Mouse (Mus musculus) intestine, embryonic 16.5 days (tissue): ENCODE data around the gene H2afj. TPM values are rescaled to one million over a fixed set of nuclear protein-coding genes. Genes with fewer than 3 reads are reported as not detected.

ENCODE experiments used
- ATAC-seq: fragments of 200-750 bp; cut with Nextera tagmentation; 2 replicates; pipeline ENCODE4 v1.8.0; 2017; ENCODE audit warnings: moderate TSS enrichment, moderate library complexity
- H3K27ac ChIP-seq: fragments of 300-500 bp; sonication (generic); 2 replicates; pipeline ENCODE4 v1.5.1; 2014; ENCODE audit warnings: mild to moderate bottlenecking, low read length
- H3K27me3 ChIP-seq: fragments of 300-500 bp; sonication (generic); replicated peaks from 2 replicates; pipeline ENCODE4 v1.6.1; 2014; ENCODE audit warnings: low read length, control low read depth, mixed read lengths; ENCODE audit not compliant: control insufficient read depth, insufficient read depth
- H3K36me3 ChIP-seq: fragments of 300-500 bp; sonication (generic); 2 replicates; pipeline ENCODE4 v1.6.1; 2014; ENCODE audit warnings: low read length, control low read depth; ENCODE audit not compliant: control insufficient read depth, insufficient read depth
- H3K4me1 ChIP-seq: fragments of 300-500 bp; sonication (generic); 2 replicates; pipeline ENCODE4 v1.6.1; 2014; ENCODE audit warnings: low read length, control low read depth, mixed read lengths; ENCODE audit not compliant: control insufficient read depth, insufficient read depth
- H3K4me2 ChIP-seq: fragments of 300-500 bp; sonication (generic); 2 replicates; pipeline ENCODE4 v1.6.1; 2014; ENCODE audit warnings: low read depth, low read length, control low read depth
- H3K4me3 ChIP-seq: fragments of 300-500 bp; sonication (generic); 2 replicates; pipeline ENCODE4 v1.5.1; 2014; ENCODE audit warnings: mild to moderate bottlenecking, low read length
- H3K9ac ChIP-seq: fragments of 300-500 bp; sonication (generic); 2 replicates; pipeline ENCODE4 v1.6.1; 2014; ENCODE audit warnings: low read depth, low read length
- H3K9me3 ChIP-seq: fragments of 300-500 bp; sonication (generic); 2 replicates; pipeline ENCODE4 v1.6.1; 2016; ENCODE audit warnings: low read length, control low read depth; ENCODE audit not compliant: control insufficient read depth
- WGBS: fragments of 180-500 bp; shearing (Covaris S2); extraction: QIAGEN DNeasy Blood & Tissue Kit; methylation state at CpG from one replicate; pipeline ENCODE4 v1.1.7; 2014; 5-methylcytosine and 5-hydroxymethylcytosine counted together
- polyA plus RNA-seq: library from polyadenylated mRNA; unstranded; fragments of >200 nt; fragmentation: Nextera tagmentation; extraction: Ambion mirVana; gene quantifications from 2 replicates; pipeline ENCODE4 v1.2.1, GENCODE M21; 2015

The H2afj gene
- polyA plus RNA-seq: 217 and 222 TPM in 2 replicates

DNA sequence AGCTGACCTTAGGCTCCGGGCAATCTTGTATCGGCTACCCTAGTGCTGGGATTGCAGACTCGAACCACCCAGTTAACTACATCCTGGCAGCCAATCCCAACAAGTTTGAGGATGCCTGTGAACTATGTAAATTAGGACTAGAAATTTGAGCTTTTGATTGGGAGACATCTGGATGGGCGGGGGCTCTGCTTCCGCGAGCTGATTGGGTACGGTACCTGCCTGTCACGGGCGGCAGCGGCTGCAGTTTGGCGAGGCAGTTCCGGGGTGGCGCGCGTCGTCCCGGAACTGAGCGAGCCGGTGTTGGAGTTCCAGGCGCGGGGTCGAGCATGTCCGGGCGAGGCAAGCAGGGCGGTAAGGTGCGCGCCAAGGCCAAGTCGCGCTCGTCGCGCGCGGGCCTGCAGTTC is at the start of gene H2afj:
Gene H2afj, plus strand, starts transcription at position 231 of the 404 bp plus-strand sequence.
- under 1% methylated on average over 34 of the region's 34 CpGs for WGBS
- ATAC-seq: peak; percentile 82

DNA sequence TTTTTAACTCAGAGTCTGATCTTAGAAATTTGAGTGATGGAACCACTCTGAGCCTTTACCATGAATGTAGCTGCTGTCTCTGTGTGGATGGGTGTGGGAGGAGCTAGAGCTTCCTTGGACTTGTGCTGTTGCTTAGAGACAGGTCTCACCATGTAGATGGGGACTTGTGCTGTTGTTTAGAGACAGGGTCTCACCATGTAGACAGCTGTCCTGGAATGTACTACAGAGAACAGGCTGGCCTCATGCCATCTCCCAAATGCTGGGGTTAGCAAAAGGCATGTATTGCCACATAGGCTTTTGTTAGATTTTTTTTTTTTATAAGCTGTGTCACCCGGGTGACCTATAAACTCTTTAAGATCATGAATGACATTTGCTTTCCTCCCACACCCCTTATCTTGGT is 44.1 kb upstream of the H2afj start:
- Histone ChIP-seq H3K4me1 (peaks cover 10% of the 10 kb centered on the region), H3K27me3 (no peaks in the 10 kb centered on the region), H3K4me2 (no peak overlapping the region), H3K27ac (no peak overlapping the region; the same call in 1 of the 2 replicates), H3K9me3 (no peaks in the 10 kb centered on the region), H3K9ac (no peak overlapping the region), H3K4me3 (no peak overlapping the region), H3K36me3 (0 out of 2 replicates have a peak, but pooled peaks cover 2% of the 10 kb centered on the region)
- ATAC-seq: no peak
- 50% methylated on average over 1 of the region's 1 CpGs for WGBS

More for the DNA sequence above, at the start of gene H2afj:
- Histone ChIP-seq H3K9ac (peak within 1 kb of the TSS; percentile 84), H3K4me2 (peak within 1 kb of the TSS; percentile 87), H3K4me3 (peak within 1 kb of the TSS; percentile 86), H3K36me3 (peaks cover 8% of the 10 kb centered on the region), H3K27me3 (no peaks in the 10 kb centered on the region), H3K27ac (peak within 1 kb of the TSS; percentile 96), H3K4me1 (peaks cover 28% of the 10 kb centered on the region), H3K9me3 (no peaks in the 10 kb centered on the region)

DNA sequence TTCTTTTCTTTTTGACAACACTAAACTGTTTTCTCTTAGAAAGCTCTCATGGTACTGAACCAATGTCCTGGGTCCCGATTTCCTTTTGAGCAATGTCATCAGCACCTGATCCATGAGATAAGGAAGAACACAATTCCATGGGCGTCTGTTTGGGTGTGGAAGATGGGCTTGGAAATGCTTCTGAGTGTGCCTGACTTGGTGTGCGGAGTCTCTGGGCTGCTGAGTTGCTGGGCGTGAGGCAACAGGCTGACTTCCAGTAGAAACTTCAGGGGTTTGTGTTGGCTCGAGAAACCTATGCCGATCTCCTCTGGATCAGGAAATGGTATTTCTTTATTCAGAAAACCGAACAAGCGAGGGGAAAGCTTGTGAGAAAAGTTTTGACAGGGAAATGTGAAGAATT is 38.9 kb upstream of the H2afj start:
- Histone ChIP-seq H3K9ac (no peak overlapping the region), H3K27ac (no peak overlapping the region), H3K36me3 (0 out of 2 replicates have a peak, but pooled peaks cover 2% of the 10 kb centered on the region), H3K4me2 (no peak overlapping the region), H3K27me3 (no peaks in the 10 kb centered on the region), H3K4me3 (no peak overlapping the region), H3K9me3 (no peaks in the 10 kb centered on the region), H3K4me1 (peaks cover 11% of the 10 kb centered on the region)
- no peak for ATAC-seq
- WGBS: 85% methylated on average over 8 of the region's 8 CpGs

DNA sequence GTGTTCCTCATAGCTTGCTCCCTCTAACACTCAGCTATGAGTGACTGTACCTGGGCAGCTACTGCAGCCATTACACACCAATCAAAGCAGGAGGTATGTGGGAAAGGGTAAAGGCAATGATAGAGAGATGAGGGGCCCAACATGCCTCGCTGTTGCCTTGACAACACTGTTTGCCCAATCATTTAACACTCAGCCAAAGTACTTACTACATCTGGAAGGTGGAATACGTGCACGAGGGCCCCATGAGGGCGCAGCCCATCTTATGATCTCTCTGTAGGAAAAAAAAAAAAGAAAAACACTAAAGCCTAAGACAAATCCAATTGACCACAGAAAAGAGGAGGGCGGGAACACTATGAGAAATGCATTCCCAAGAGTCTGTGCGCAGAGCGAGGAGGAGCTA is 38.2 kb upstream of the H2afj start:
- no peak overlapping the region for H3K4me3 ChIP-seq
- peak; percentile 93 for ATAC-seq
- no peaks in the 10 kb centered on the region for H3K9me3 ChIP-seq
- no peak overlapping the region for H3K4me2 ChIP-seq
- 70% methylated on average over 7 of the region's 7 CpGs for WGBS
- H3K4me1 ChIP-seq: peaks cover 5% of the 10 kb centered on the region; the same call in 1 of the 2 replicates
- no peaks in the 10 kb centered on the region for H3K27me3 ChIP-seq
- H3K27ac ChIP-seq: no peak overlapping the region
- no peak overlapping the region for H3K9ac ChIP-seq
- 0 out of 2 replicates have a peak, but pooled peaks cover 2% of the 10 kb centered on the region for H3K36me3 ChIP-seq

DNA sequence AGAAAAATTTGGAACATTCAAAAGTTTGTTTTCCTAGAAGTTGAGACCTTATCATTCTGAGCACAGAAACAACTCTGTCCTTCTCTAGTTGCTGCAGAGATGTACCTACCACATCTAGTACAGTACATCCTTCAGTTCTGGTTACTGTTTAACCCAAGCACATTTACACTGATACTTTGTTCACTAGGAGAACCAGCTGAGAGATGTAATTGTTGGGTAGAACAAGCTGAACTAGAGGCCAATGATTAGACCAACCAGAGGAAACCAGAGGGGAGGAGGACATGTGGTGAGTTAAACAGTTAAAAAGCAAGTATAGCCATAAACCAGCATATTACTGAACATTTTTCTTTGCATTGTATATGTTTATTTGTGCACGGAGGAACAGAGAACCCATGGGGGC is 31.7 kb upstream of the H2afj start:
- Histone ChIP-seq H3K9ac (no peak overlapping the region), H3K27ac (no peak overlapping the region), H3K36me3 (no peaks in the 10 kb centered on the region), H3K4me2 (no peak overlapping the region), H3K27me3 (no peaks in the 10 kb centered on the region), H3K4me3 (no peak overlapping the region), H3K4me1 (0 out of 2 replicates have a peak, but pooled peaks cover 8% of the 10 kb centered on the region), H3K9me3 (no peaks in the 10 kb centered on the region)
- ATAC-seq: peak; percentile 71
- WGBS: 41% methylated on average over 1 of the region's 1 CpGs

DNA sequence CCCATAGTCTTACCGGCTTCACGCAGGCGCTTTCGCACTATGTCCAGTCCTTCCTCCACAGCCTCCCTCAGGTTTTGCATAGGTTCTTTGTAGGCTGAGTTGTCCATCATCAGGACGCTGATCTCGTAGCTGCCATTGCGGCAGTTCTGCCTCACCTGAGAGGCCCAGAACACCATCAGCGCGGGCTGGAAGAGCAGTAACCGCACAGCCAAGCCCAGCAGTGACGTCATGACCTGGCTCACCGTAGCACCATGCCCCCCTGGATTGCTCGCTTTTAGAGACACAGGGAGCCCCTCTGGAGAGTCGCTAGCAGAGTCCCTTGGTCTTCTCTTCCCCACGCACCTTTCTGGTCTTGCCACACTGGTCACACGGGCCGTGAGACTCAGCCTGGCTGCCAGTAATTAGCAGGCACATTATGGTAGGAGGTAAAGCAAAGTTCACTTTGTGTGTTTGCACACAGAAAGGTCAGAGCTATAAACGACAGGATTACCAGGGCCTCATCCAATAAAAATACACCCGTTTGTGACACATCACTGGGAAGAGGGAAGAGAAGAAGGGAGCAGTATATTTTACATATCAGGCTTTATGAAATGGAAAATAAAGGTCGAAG is 26.6 kb upstream of the H2afj start, which contains the start of gene Gucy2c:
Gene Gucy2c, minus strand, starts transcription at position 389 of the 610 bp plus-strand sequence.
- peak within 1 kb of the TSS; percentile 94 for H3K27ac ChIP-seq
- H3K4me2 ChIP-seq: peak within 1 kb of the TSS; percentile 44
- H3K9me3 ChIP-seq: no peaks in the 10 kb centered on the region
- H3K27me3 ChIP-seq: no peaks in the 10 kb centered on the region
- H3K4me3 ChIP-seq: peak within 1 kb of the TSS; percentile 54
- ATAC-seq: peak; percentile 93
- 0 out of 2 replicates have a peak, but pooled peaks cover 4% of the 10 kb centered on the region for H3K4me1 ChIP-seq
- H3K9ac ChIP-seq: peak within 1 kb of the TSS; percentile 69
- WGBS: 52% methylated on average over 20 of the region's 20 CpGs
- H3K36me3 ChIP-seq: no peaks in the 10 kb centered on the region

DNA sequence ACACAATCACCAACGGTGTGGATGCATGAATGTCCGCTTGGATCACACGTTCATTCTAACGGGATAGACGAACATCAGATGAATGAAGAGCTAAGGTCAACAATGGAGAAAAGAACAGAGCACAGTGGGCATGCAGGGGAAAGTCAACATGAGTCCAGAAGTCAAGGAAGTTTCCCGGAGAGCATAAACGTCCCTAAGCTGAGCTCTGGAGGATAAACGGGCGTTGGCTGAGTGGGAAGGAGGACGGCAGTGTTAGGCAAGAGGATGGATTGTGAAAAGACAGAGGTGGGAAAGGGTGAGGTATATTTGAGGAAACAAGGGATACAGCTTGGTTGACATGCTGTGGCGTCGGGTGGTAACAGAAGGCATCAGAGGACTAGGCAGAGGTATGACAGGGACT is 25.9 kb upstream of the H2afj start:
- peak overlapping the region; percentile 44 for H3K4me2 ChIP-seq

DNA sequence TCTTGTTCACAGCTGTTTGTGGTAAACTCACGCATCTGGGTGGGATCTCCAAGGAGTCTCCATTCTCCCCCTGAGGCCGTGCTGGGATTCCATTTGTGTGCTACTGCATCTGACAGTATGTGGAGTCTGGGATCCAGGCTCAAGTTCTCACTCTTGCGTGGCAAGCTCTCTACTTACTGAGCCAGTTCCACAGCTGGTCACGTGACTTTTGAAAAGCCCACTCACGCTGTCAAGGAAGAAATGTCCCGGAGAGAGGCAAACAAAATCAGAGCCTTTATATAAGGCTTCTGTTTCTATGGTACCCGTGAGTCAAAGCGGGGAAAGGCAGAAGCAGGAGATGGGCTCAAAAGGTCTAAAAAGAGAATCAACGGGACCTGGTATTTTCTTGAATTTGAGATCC is 25.3 kb upstream of the H2afj start:
- Histone ChIP-seq H3K4me3 (no peak overlapping the region), H3K4me2 (peak overlapping the region; percentile 44), H3K27me3 (no peaks in the 10 kb centered on the region), H3K4me1 (0 out of 2 replicates have a peak, but pooled peaks cover 4% of the 10 kb centered on the region), H3K27ac (peak overlapping the region; percentile 85), H3K9me3 (no peaks in the 10 kb centered on the region), H3K36me3 (no peaks in the 10 kb centered on the region), H3K9ac (no peak overlapping the region)
- WGBS: 68% methylated on average over 9 of the region's 9 CpGs
- ATAC-seq: no peak

More for the DNA sequence above, 25.9 kb upstream of the H2afj start:
- Histone ChIP-seq H3K4me3 (peak overlapping the region; percentile 54), H3K36me3 (no peaks in the 10 kb centered on the region), H3K9ac (no peak overlapping the region), H3K27me3 (no peaks in the 10 kb centered on the region), H3K27ac (peak overlapping the region; percentile 85), H3K4me1 (0 out of 2 replicates have a peak, but pooled peaks cover 4% of the 10 kb centered on the region), H3K9me3 (no peaks in the 10 kb centered on the region)
- peak; percentile 66 for ATAC-seq
- WGBS: 63% methylated on average over 12 of the region's 12 CpGs

DNA sequence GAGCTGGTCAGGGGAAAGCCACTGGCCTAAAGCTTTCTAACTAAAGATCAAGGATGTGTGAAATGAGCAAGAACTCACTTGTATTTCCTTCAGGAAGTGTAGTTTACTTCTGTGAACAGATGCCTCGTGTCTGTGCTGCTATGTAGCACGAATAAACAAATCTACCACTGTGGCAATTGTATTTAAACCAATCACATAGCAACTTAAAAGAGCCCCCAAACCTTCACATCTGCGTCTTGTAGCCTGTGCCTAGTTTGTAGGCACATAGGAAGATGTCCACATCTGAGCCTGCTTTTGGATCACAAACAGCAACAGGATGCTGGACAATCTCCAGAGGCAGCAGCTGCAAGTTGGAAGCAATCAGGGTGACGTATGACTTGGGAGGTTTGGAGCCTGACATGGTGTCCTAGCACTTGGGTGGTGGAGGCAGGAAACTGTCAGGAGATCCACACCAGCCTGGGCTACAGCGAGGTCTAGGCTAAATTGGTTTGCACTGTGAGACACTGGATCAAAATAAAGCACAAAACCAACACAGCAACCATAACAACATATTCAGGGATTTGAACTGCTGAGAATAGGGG is 18.6 kb upstream of the H2afj start:
- no peaks in the 10 kb centered on the region for H3K27me3 ChIP-seq
- no peak overlapping the region for H3K4me3 ChIP-seq
- H3K27ac ChIP-seq: peak overlapping the region; percentile 69
- ATAC-seq: peak; percentile 76
- H3K9ac ChIP-seq: no peak overlapping the region
- no peaks in the 10 kb centered on the region for H3K9me3 ChIP-seq
- no peaks in the 10 kb centered on the region for H3K36me3 ChIP-seq
- WGBS: 46% methylated on average over 5 of the region's 5 CpGs
- H3K4me1 ChIP-seq: peaks cover 14% of the 10 kb centered on the region
- no peak overlapping the region for H3K4me2 ChIP-seq
